Mouse (Mus musculus) gastrocnemius, adult 18-20 months (tissue): Measurements from ENCODE around the gene Foxo1. TPM values are rescaled to one million over a fixed set of nuclear protein-coding genes. Genes with fewer than 3 reads are reported as not detected.

Experiments used
- DNase-seq: peaks from one replicate; pipeline ENCODE4 v3.0.0; 2021; ENCODE audit warnings: low spot score
- total RNA-seq, 2 experiments: library from RNA; stranded (reverse); gene quantifications; 2 replicates each; pipeline ENCODE4 v1.2.3; 2021

Foxo1 gene
- total RNA-seq, 2 experiments from 2014 or later: 16.0 to 36.1 TPM

DNA sequence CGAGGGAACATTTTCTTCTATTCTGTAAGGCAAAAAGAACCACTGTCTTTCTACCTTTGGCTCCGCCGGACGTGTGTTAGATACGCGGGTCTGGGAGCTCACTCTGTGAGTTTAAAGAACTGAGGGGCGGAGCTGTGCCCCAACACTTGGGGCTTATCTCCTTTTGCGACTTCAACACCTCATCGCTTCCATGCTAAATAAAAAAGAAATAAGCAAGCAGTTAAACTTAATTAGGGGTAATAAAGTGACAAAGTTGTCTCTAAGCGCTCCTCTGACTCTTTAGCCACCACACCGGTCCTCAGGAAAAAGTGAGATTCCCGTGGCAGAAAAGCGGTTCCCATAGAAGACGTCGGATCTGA is 864 bp upstream of the Foxo1 start:
- no peak for DNase-seq

GRCm38 (mm10) chr3:52268487-52268736 is 276 bp downstream of the Foxo1 start:
- no peak for DNase-seq

DNA sequence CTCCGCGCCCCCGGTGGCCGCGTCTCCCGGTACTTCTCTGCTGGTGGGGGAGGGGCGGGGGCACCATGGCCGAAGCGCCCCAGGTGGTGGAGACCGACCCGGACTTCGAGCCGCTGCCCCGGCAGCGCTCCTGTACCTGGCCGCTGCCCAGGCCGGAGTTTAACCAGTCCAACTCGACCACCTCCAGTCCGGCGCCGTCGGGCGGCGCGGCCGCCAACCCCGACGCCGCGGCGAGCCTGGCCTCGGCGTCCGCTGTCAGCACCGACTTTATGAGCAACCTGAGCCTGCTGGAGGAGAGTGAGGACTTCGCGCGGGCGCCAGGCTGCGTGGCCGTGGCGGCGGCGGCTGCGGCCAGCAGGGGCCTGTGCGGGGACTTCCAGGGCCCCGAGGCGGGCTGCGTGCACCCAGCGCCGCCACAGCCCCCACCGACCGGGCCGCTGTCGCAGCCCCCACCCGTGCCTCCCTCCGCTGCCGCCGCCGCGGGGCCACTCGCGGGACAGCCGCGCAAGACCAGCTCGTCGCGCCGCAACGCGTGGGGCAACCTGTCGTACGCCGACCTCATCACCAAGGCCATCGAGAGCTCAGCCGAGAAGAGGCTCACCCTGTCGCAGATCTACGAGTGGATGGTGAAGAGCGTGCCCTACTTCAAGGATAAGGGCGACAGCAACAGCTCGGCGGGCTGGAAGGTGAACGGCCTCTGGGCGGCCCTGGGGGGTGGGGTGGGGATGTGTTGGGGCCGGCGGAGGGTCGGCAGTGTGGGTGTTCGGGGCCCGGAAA is 789 bp downstream of the Foxo1 start:
- peak; percentile 54 for DNase-seq

GRCm38 (mm10) chr3:52269514-52270351 is 1.6 kb downstream of the Foxo1 start:
- peak; percentile 84 for DNase-seq

DNA sequence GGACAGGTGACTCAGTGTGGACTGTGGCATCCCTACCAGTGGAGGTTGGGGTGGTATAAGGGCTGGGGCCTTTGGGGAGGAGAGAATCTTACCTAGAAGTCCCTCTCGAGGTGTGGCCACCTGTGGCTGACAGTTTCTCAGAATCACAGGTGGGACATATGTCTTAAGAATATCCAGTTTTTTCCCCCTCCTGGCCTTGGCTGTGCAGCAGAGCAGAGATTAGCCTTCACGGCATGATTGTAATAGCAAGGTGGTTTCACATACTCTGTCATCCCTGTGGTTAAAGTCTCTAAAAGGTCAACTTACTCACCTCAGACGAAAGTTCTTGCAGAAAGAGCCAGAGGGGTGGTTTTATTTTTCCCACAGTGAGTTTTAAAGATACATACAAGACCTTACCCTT is 2.4 kb downstream of the Foxo1 start:
- no peak for DNase-seq

- no peak for DNase-seq
Measured at GRCm38 (mm10) chr3:52271376-52271775, 3.2 kb downstream of the Foxo1 start.

DNA sequence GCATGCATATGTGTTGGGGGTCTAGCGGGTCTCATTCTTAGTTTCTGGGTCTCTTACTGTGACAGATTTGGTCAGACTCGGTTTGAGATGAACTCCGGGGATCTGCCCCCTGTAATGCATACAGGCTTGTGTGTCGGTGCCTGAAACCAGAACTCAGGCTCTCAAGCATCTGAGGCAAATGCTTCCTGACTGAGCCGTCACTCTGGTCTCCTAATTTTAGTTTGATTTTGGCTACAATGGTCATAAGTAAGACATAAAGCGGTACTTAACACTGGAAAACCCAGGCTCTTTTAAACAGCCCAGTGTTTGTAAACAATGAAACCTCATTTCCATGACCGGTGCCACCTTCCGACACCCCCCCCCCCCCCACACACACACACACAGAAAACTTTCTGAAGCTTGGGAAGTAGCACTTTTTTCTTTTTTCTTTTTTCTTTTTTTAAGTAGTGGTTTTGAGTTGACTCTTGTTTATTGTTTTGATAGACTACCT is 4.3 kb downstream of the Foxo1 start:
- DNase-seq: no peak

DNA sequence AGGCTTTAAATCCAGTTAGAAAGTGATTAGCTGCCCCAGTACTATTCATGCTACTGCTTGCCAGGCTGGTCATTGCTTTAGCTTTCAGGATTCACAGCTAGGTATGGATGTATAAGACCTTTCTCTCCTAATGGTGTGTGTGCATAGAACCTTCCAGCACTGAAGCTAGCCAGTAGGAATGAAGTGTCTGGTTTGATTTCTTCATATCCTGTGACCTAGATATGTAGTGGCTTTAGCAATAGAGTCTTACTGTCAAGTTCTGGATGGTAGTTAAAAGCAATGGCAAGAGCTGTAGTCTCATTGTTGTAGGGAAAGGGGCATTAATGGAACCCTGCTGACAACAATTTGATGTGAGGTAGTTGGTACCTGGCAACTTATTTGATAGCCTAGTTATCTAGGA is 6.3 kb downstream of the Foxo1 start:
- no peak for DNase-seq

- DNase-seq: no peak
Measured at GRCm38 (mm10) chr3:52275037-52275555, 7.0 kb downstream of the Foxo1 start.

DNA sequence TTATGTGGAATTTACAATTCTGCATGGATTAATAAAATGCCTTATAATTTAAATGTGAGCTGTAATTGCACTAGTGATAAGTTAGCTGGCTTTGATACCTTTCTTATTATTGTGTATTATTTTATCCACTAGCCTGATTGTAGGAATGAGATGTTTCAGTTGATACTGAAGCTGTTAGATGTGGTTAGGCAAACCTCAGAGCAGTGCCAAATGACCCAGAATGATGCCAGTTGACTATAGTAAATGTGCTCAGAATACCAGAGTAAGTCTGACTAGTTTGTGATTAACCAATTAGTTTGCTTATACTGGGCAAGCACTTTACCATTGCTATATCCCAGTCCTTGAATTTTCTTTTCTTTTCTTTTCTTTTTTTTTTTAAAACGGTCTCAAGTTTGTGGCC is 12.5 kb downstream of the Foxo1 start:
- no peak for DNase-seq

DNA sequence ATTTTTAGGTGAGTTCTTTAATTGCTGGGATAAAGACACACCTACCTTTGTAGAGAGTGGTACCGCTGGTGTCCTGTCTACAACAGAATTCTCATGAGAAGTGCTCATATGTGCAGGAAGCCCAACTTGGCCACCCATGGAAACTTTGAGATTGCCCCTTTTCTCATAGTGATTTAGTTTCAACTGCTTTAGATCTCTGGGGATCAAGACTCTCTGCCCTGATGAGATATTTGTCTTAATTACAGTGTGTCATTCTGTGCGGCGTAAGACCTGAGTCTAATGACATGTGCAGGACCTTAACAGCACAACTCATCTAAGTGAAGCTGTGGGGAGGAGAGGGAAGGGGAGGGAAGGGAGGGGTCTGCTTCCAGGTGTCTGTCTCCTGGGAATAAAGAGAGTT is 13.7 kb downstream of the Foxo1 start:
- DNase-seq: no peak

DNA sequence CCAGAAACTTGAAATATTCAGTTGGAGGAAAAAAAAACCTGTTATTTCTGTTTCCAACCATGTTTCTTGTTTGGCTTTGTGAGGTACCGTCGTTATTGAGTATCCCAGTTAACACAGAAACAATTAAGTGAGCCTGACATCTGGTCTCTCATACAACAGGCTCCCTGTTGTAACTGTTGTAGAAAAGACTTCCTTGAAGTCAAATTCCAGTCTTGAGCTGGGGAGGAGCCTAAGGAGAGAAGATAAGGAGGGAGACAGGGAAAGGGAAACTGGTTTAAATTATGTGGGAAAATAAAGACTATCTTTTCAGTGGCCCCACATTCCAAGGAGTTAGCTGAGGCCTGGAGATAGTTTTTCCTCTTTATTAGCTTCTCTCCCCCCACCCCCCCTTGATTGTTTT is 14.2 kb downstream of the Foxo1 start:
- DNase-seq: no peak

GRCm38 (mm10) chr3:52283521-52283920 is 15.4 kb downstream of the Foxo1 start:
- DNase-seq: no peak

GRCm38 (mm10) chr3:52290811-52291210 is 22.7 kb downstream of the Foxo1 start:
- DNase-seq: no peak

DNA sequence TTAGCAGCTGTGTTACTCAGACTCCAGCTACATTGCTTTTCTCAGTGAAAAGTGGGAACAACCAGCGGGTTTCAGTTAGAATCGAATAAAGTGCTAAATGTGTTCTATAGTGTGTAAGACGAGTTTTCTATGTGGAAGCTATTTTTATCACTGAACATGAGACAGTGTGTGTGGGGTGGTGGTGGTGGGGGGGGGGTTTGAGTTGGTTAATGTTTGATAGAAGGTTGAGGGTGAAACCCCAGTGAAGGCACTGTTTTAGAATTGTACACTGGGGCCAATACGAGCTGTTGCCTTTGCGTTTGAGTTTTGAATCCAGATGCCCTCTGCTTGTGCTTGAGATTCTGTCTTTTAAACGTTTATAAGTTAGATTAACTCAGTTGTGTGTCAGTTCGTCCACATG is 24.4 kb downstream of the Foxo1 start:
- no peak for DNase-seq

GRCm38 (mm10) chr3:52293946-52294345 is 25.8 kb downstream of the Foxo1 start:
- no peak for DNase-seq

GRCm38 (mm10) chr3:52295688-52296087 is 27.6 kb downstream of the Foxo1 start:
- DNase-seq: no peak

GRCm38 (mm10) chr3:52296224-52296760 is 28.2 kb downstream of the Foxo1 start:
- DNase-seq: no peak

DNA sequence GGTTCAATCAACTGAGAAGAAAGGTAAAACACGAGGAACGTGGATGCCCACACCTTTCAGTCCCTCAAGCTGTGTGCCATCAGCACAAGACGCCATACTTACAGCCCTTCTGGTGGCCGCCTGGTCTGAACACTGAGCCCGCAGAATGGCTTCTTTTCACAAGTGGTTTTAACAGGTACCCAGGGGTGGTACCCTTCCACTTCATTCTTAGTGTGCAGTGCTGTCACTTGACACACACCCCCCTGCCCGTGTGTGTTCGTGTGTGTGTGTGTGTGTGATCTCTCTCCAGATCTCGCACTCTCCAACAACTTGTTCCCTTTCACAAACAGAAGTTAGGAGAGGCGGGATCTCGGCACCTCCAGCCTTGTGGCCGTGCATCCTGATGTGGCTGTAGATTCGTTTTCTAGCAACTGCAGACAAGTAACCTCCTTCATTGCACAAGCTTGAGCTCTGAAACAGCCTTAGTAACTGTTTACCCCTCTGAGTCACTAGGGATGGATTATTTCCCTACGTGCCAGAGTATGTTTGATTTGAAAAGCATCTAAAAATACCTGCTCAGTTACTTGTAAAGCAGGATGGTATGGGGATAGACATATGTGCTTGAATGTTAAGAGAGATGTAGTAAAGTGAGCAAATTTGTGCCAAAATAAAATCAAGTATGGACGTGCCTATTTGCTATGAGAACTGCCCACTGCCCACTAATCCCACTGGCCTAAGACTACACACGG is 29.3 kb downstream of the Foxo1 start:
- DNase-seq: no peak

- no peak for DNase-seq
Measured at GRCm38 (mm10) chr3:52298683-52299082, 30.5 kb downstream of the Foxo1 start.

DNA sequence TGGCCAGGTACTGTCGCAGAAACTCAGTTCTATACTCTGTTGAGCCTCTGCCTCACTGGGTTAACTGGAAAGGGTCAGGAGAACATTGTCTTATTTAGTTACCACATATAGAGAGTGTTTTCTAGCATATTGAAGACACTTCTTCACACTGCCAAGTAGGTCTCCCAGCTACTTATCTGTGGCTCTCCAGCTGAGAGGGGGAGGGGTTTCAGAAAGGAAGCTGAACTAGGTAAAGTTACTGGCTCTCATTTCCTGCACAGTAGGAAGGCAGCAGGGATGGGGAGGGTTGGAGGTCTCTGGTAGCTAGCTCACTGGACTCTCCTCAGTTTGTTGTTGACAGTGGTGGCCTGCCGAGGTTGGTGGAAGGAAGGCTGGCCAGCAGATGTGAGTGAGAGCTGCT is 31.2 kb downstream of the Foxo1 start:
- DNase-seq: no peak

- peak; percentile 30 for DNase-seq
Measured at GRCm38 (mm10) chr3:52300517-52300916, 32.4 kb downstream of the Foxo1 start.
